Mouse (Mus musculus) neural tube, embryonic 14.5 days (tissue): ENCODE data around the gene Gpr85. TPM values are rescaled to one million over a fixed set of nuclear protein-coding genes. Genes with fewer than 3 reads are reported as not detected.
A peak's percentile ranks its signal among the peaks of the same experiment; 100 is the strongest.

Source experiments
- ATAC-seq: fragments of 200-750 bp; cut with Nextera tagmentation; 2 replicates; pipeline ENCODE4 v1.8.0; 2017; ENCODE audit warnings: low read depth, mild to moderate bottlenecking, moderate TSS enrichment, moderate library complexity
- H3K27ac ChIP-seq: fragments of 300-500 bp; sonication (generic); 2 replicates; pipeline ENCODE4 v1.5.1; 2014; ENCODE audit warnings: low read depth, mild to moderate bottlenecking, control low read depth, low read length, moderate library complexity, mixed read lengths
- H3K27me3 ChIP-seq: fragments of 300-500 bp; sonication (generic); 2 replicates; pipeline ENCODE4 v1.6.1; 2014; ENCODE audit warnings: low read length; ENCODE audit not compliant: control insufficient read depth, insufficient read depth
- H3K36me3 ChIP-seq: fragments of 300-500 bp; sonication (generic); 2 replicates; pipeline ENCODE4 v1.6.1; 2014; ENCODE audit warnings: low read length, mixed read lengths; ENCODE audit not compliant: control insufficient read depth, insufficient read depth
- H3K4me1 ChIP-seq: fragments of 300-500 bp; sonication (generic); 2 replicates; pipeline ENCODE4 v1.6.1; 2014; ENCODE audit warnings: low read length; ENCODE audit not compliant: control insufficient read depth, insufficient read depth
- H3K4me2 ChIP-seq: fragments of 300-500 bp; sonication (generic); 2 replicates; pipeline ENCODE4 v1.6.1; 2014; ENCODE audit warnings: mild to moderate bottlenecking, low read depth, low read length, control low read depth
- H3K4me3 ChIP-seq: fragments of 300-500 bp; sonication (generic); 2 replicates; pipeline ENCODE4 v1.5.1; 2014; ENCODE audit warnings: low read depth, low read length, control low read depth, mixed read lengths
- H3K9ac ChIP-seq: fragments of 300-500 bp; sonication (generic); replicated peaks from 2 replicates; pipeline ENCODE4 v1.6.1; 2014; ENCODE audit warnings: low read depth, mild to moderate bottlenecking, control low read depth, low read length, mixed read lengths
- H3K9me3 ChIP-seq: fragments of 300-500 bp; sonication (generic); 2 replicates; pipeline ENCODE4 v1.6.1; 2016; ENCODE audit warnings: low read length; ENCODE audit not compliant: control insufficient read depth
- WGBS: fragments of 180-500 bp; shearing (Covaris S2); extraction: QIAGEN DNeasy Blood & Tissue Kit; methylation state at CpG from one replicate; pipeline ENCODE4 v1.1.7; 2014; 5-methylcytosine and 5-hydroxymethylcytosine counted together
- polyA plus RNA-seq: library from polyadenylated mRNA; unstranded; fragments of >200 nt; fragmentation: Nextera tagmentation; extraction: Ambion mirVana; gene quantifications from 2 replicates; pipeline ENCODE4 v1.2.1, GENCODE M21; 2014

Gpr85 gene
- polyA plus RNA-seq, result 138 and 146 TPM in 2 replicates

GRCm38 (mm10) chr6:13839345-13840054 lies at the start of gene Gpr85:
Gpr85 (minus strand) TSS chr6:13839942.
- Histone ChIP-seq H3K27me3 (no peaks in the 10 kb centered on the region), H3K4me3 (peak within 1 kb of the TSS; percentile 81), H3K27ac (peak within 1 kb of the TSS; percentile 100), H3K4me2 (peak within 1 kb of the TSS; percentile 89), H3K36me3 (no peaks in the 10 kb centered on the region), H3K4me1 (0 out of 2 replicates have a peak, but pooled peaks cover 6% of the 10 kb centered on the region), H3K9ac (peak within 1 kb of the TSS; percentile 99), H3K9me3 (no peaks in the 10 kb centered on the region)
- WGBS, result 20% methylated on average over 18 of the region's 18 CpGs
- peak; percentile 49 for ATAC-seq

- 96% methylated on average over 3 of the region's 3 CpGs for WGBS
Measured at GRCm38 (mm10) chr6:13884877-13885592, 45.3 kb upstream of the Gpr85 start.

GRCm38 (mm10) chr6:13882919-13883318 lies 43.2 kb upstream of the Gpr85 start:
- Histone ChIP-seq H3K9me3 (no peaks in the 10 kb centered on the region), H3K4me3 (no peak overlapping the region), H3K9ac (no peak overlapping the region), H3K4me2 (no peak overlapping the region), H3K27ac (no peak overlapping the region), H3K4me1 (no peaks in the 10 kb centered on the region), H3K27me3 (no peaks in the 10 kb centered on the region), H3K36me3 (no peaks in the 10 kb centered on the region)
- no peak for ATAC-seq

More at GRCm38 (mm10) chr6:13884877-13885592, 45.3 kb upstream of the Gpr85 start:
- Histone ChIP-seq H3K4me3 (no peak overlapping the region), H3K9me3 (no peaks in the 10 kb centered on the region), H3K4me2 (no peak overlapping the region), H3K9ac (no peak overlapping the region), H3K4me1 (no peaks in the 10 kb centered on the region), H3K27me3 (no peaks in the 10 kb centered on the region), H3K36me3 (no peaks in the 10 kb centered on the region), H3K27ac (no peak overlapping the region)
- no peak for ATAC-seq

GRCm38 (mm10) chr6:13873959-13874358 lies 34.2 kb upstream of the Gpr85 start:
- 91% methylated on average over 2 of the region's 2 CpGs for WGBS
- Histone ChIP-seq H3K9ac (no peak overlapping the region), H3K27me3 (no peaks in the 10 kb centered on the region), H3K9me3 (no peaks in the 10 kb centered on the region), H3K4me3 (no peak overlapping the region), H3K36me3 (no peaks in the 10 kb centered on the region), H3K27ac (no peak overlapping the region), H3K4me1 (no peaks in the 10 kb centered on the region), H3K4me2 (no peak overlapping the region)
- no peak for ATAC-seq

- no peak overlapping the region; the same call in 1 of the 2 replicates for H3K4me3 ChIP-seq
- ATAC-seq, result no peak
Measured at GRCm38 (mm10) chr6:13872076-13872475, 32.3 kb upstream of the Gpr85 start.

GRCm38 (mm10) chr6:13871625-13871958 lies 31.9 kb upstream of the Gpr85 start:
- H3K9ac ChIP-seq, result peak overlapping the region; percentile 59
- ATAC-seq, result peak; percentile 77
- no peaks in the 10 kb centered on the region for H3K27me3 ChIP-seq
- peak overlapping the region; percentile 54 for H3K4me3 ChIP-seq
- WGBS, result 2% methylated on average over 7 of the region's 7 CpGs
- no peak overlapping the region for H3K27ac ChIP-seq
- peak overlapping the region; percentile 49 for H3K4me2 ChIP-seq
- H3K36me3 ChIP-seq, result no peaks in the 10 kb centered on the region
- H3K4me1 ChIP-seq, result no peaks in the 10 kb centered on the region
- no peaks in the 10 kb centered on the region for H3K9me3 ChIP-seq

More at GRCm38 (mm10) chr6:13872076-13872475, 32.3 kb upstream of the Gpr85 start:
- no peaks in the 10 kb centered on the region for H3K36me3 ChIP-seq
- no peak overlapping the region for H3K9ac ChIP-seq
- no peaks in the 10 kb centered on the region for H3K9me3 ChIP-seq
- no peaks in the 10 kb centered on the region for H3K4me1 ChIP-seq
- no peaks in the 10 kb centered on the region for H3K27me3 ChIP-seq
- WGBS, result 72% methylated on average over 7 of the region's 7 CpGs
- H3K27ac ChIP-seq, result no peak overlapping the region
- H3K4me2 ChIP-seq, result no peak overlapping the region; the same call in 1 of the 2 replicates

GRCm38 (mm10) chr6:13870919-13871624 lies 31.3 kb upstream of the Gpr85 start, which contains the start of gene 2610001J05Rik:
2610001J05Rik (minus strand) TSS chr6:13871518.
- Histone ChIP-seq H3K9ac (peak within 1 kb of the TSS; percentile 59), H3K9me3 (no peaks in the 10 kb centered on the region), H3K4me3 (peak within 1 kb of the TSS; percentile 54), H3K27ac (no peak within 1 kb of the TSS; the same call in 1 of the 2 replicates), H3K4me1 (no peaks in the 10 kb centered on the region), H3K27me3 (no peaks in the 10 kb centered on the region), H3K4me2 (peak within 1 kb of the TSS; percentile 49), H3K36me3 (no peaks in the 10 kb centered on the region)
- ATAC-seq, result peak; percentile 100
- 2% methylated on average over 19 of the region's 19 CpGs for WGBS

GRCm38 (mm10) chr6:13870289-13870741 lies 30.6 kb upstream of the Gpr85 start:
- H3K9me3 ChIP-seq, result no peaks in the 10 kb centered on the region
- 27% methylated on average over 12 of the region's 12 CpGs for WGBS
- H3K4me3 ChIP-seq, result peak overlapping the region; percentile 54
- no peaks in the 10 kb centered on the region for H3K4me1 ChIP-seq
- peak overlapping the region; percentile 49 for H3K4me2 ChIP-seq
- H3K27ac ChIP-seq, result no peak overlapping the region
- peak overlapping the region; percentile 37; the same call in 1 of the 2 replicates for H3K9ac ChIP-seq
- peak; percentile 18; the same call in 1 of the 2 replicates for ATAC-seq
- H3K36me3 ChIP-seq, result no peaks in the 10 kb centered on the region
- H3K27me3 ChIP-seq, result no peaks in the 10 kb centered on the region
